Mouse (Mus musculus): ENCODE measurements around the gene Stat3.

DNA sequence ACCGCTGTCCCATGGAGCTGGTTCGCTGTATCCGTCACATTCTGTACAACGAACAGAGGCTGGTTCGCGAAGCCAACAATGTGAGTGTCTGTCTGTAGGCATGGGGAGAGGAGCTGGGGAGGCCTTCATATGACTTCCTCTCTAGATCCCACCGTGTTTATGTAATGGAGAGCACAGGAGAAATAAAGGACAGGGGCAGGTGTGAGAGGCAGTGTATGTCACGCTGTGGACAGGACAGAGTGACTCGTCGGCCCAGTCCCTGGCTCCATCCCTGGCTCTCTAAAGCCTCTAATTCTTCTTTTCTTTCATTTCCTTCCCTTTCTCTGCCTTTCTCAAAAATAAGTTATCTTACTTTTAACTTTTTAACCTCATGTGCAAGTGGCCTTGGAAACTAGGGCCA lies 76.2 kb downstream of the Stat3 start:
- TF ChIP-seq CTCF (IDR thresholded peaks at IDR 0.05; ENCODE audit: low read depth, low read length) (no peak), GATA2 (IDR thresholded peaks at IDR 0.05; ENCODE audit: borderline replicate concordance, low read depth, low read length) (no peak), GATA1 (IDR thresholded peaks at IDR 0.05; ENCODE audit: borderline replicate concordance, low read length) (no peak), POLR2AphosphoS5 (IDR thresholded peaks at IDR 0.05; ENCODE audit: insufficient replicate concordance, low read depth, low read length) (no peak), TAL1 (conservative IDR thresholded peaks at IDR 0.05; ENCODE audit: low read depth, low read length) (no peak)

Data from G1E (cell line).